Mouse (Mus musculus) lung, embryonic 16.5 days (tissue): ENCODE measurements around the gene Rxrg. TPM values are rescaled to one million over a fixed set of nuclear protein-coding genes. Genes with fewer than 3 reads are reported as not detected.
A peak's percentile ranks its signal among the peaks of the same experiment; 100 is the strongest.

ENCODE experiments used
- ATAC-seq: fragments of 200-750 bp; cut with Nextera tagmentation; 2 replicates; pipeline ENCODE4 v1.8.0; 2017; ENCODE audit warnings: low read depth, mild to moderate bottlenecking, moderate library complexity
- H3K27ac ChIP-seq: fragments of 300-500 bp; sonication (generic); 2 replicates; pipeline ENCODE4 v1.5.1; 2014; ENCODE audit warnings: mild to moderate bottlenecking, control low read depth, low read length
- H3K27me3 ChIP-seq: fragments of 300-500 bp; sonication (generic); 2 replicates; pipeline ENCODE4 v1.6.1; 2014; ENCODE audit warnings: low read depth, low read length, mixed read lengths; ENCODE audit not compliant: control insufficient read depth, insufficient read depth
- H3K36me3 ChIP-seq: fragments of 300-500 bp; sonication (generic); 2 replicates; pipeline ENCODE4 v1.6.1; 2014; ENCODE audit warnings: low read length; ENCODE audit not compliant: control insufficient read depth, insufficient read depth
- H3K4me1 ChIP-seq: fragments of 300-500 bp; sonication (generic); replicated peaks from 2 replicates; pipeline ENCODE4 v1.6.1; 2014; ENCODE audit warnings: low read length, mixed read lengths; ENCODE audit not compliant: control insufficient read depth, insufficient read depth
- H3K4me2 ChIP-seq: fragments of 300-500 bp; sonication (generic); 2 replicates; pipeline ENCODE4 v1.6.1; 2014; ENCODE audit warnings: low read depth, low read length, control low read depth
- H3K4me3 ChIP-seq: fragments of 300-500 bp; sonication (generic); 2 replicates; pipeline ENCODE4 v1.5.1; 2014; ENCODE audit warnings: mild to moderate bottlenecking, low read length, control low read depth
- H3K9ac ChIP-seq: fragments of 300-500 bp; sonication (generic); 2 replicates; pipeline ENCODE4 v1.6.1; 2014; ENCODE audit warnings: low read length, control low read depth
- H3K9me3 ChIP-seq: fragments of 300-500 bp; sonication (generic); 2 replicates; pipeline ENCODE4 v1.6.1; 2016; ENCODE audit warnings: low read length; ENCODE audit not compliant: control insufficient read depth
- WGBS: fragments of 180-500 bp; shearing (Covaris S2); extraction: QIAGEN DNeasy Blood & Tissue Kit; methylation state at CpG from one replicate; pipeline ENCODE4 v1.1.7; 2014; 5-methylcytosine and 5-hydroxymethylcytosine counted together
- polyA plus RNA-seq: library from polyadenylated mRNA; unstranded; fragments of >200 nt; fragmentation: Nextera tagmentation; extraction: Ambion mirVana; gene quantifications from 2 replicates; pipeline ENCODE4 v1.2.1, GENCODE M21; 2015

Rxrg gene
- polyA plus RNA-seq, 1 experiment from 2014 or later, result 0.67 TPM

GRCm38 (mm10) chr1:167661123-167661522, 62.9 kb downstream of the Rxrg start:
- 1% methylated on average over 19 of the region's 19 CpGs for WGBS
- no peak overlapping the region for H3K27ac ChIP-seq

DNA sequence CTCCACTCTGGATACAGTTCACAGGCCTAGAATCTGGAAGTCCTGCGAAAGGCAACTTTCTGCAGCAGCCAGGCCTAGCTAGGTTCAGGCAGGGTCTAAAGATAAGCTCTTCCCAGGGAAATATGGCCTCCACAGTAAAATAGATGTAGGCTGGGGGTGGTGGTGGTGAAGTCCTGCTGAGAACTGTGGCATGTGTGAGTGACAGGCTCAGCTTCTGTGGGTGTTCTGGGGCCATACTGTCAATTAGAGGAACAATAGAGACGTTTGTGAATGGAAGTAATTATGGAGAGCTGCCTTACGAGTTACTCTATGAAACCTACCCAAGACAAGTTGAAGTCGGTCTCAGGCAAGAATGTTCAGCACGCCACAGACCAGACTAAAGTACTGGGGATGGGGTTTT, 65.0 kb downstream of the Rxrg start:
- H3K36me3 ChIP-seq, result no peaks in the 10 kb centered on the region
- no peaks in the 10 kb centered on the region for H3K9me3 ChIP-seq
- no peak for ATAC-seq
- 63% methylated on average over 5 of the region's 5 CpGs for WGBS
- no peak overlapping the region for H3K4me3 ChIP-seq
- H3K27me3 ChIP-seq, result peaks cover 28% of the 10 kb centered on the region
- H3K4me1 ChIP-seq, result peaks cover 5% of the 10 kb centered on the region
- H3K4me2 ChIP-seq, result no peak overlapping the region
- no peak overlapping the region for H3K9ac ChIP-seq
- H3K27ac ChIP-seq, result no peak overlapping the region

More at GRCm38 (mm10) chr1:167661123-167661522, 62.9 kb downstream of the Rxrg start:
- H3K4me1 ChIP-seq, result peaks cover 5% of the 10 kb centered on the region
- H3K9me3 ChIP-seq, result no peaks in the 10 kb centered on the region
- ATAC-seq, result peak; percentile 61
- peak overlapping the region; percentile 26 for H3K4me3 ChIP-seq
- H3K27me3 ChIP-seq, result peaks cover 38% of the 10 kb centered on the region
- H3K4me2 ChIP-seq, result peak overlapping the region; percentile 52
- H3K36me3 ChIP-seq, result no peaks in the 10 kb centered on the region
- H3K9ac ChIP-seq, result no peak overlapping the region

DNA sequence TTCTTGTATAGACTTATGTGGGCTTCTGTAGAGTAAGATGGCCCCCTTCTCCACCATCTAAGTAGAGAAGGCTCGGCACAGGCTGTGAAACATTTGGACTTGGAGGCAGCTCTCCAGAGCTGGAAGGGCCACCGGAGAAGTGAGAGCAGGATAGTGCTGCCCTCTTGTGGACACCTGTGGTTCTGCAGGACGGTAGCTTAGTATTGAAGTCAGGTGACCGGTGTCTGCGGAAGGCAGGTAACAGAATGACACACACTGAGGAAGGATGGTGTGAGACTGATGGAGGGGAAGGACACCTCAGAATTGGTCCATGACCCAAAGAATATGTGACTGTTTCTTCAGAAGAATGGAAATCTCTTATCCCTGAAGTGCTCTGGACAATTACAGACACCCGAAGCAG, 71.6 kb downstream of the Rxrg start:
- Histone ChIP-seq H3K27ac (no peak overlapping the region), H3K36me3 (no peaks in the 10 kb centered on the region), H3K27me3 (peaks cover 27% of the 10 kb centered on the region), H3K9me3 (no peaks in the 10 kb centered on the region), H3K4me1 (no peaks in the 10 kb centered on the region), H3K9ac (no peak overlapping the region), H3K4me2 (no peak overlapping the region), H3K4me3 (no peak overlapping the region)
- no peak for ATAC-seq
- 32% methylated on average over 6 of the region's 6 CpGs for WGBS

- Histone ChIP-seq H3K9me3 (no peaks in the 10 kb centered on the region), H3K4me3 (no peak overlapping the region), H3K27me3 (peaks cover 27% of the 10 kb centered on the region), H3K4me1 (no peaks in the 10 kb centered on the region), H3K4me2 (no peak overlapping the region), H3K27ac (no peak overlapping the region), H3K36me3 (no peaks in the 10 kb centered on the region), H3K9ac (no peak overlapping the region)
- ATAC-seq, result no peak
- WGBS, result 9% methylated on average over 17 of the region's 17 CpGs
Observed at GRCm38 (mm10) chr1:167672433-167672987, 74.3 kb downstream of the Rxrg start.

- no peak overlapping the region for H3K4me2 ChIP-seq
- H3K4me1 ChIP-seq, result no peaks in the 10 kb centered on the region
- H3K4me3 ChIP-seq, result no peak overlapping the region
- 94% methylated on average over 6 of the region's 6 CpGs for WGBS
- H3K9ac ChIP-seq, result no peak overlapping the region
- peaks cover 4% of the 10 kb centered on the region; the same call in 1 of the 2 replicates for H3K9me3 ChIP-seq
- no peak overlapping the region for H3K27ac ChIP-seq
- ATAC-seq, result no peak
- no peaks in the 10 kb centered on the region for H3K36me3 ChIP-seq
- peaks cover 4% of the 10 kb centered on the region for H3K27me3 ChIP-seq
Observed at GRCm38 (mm10) chr1:167679061-167679460, 80.9 kb downstream of the Rxrg start.

DNA sequence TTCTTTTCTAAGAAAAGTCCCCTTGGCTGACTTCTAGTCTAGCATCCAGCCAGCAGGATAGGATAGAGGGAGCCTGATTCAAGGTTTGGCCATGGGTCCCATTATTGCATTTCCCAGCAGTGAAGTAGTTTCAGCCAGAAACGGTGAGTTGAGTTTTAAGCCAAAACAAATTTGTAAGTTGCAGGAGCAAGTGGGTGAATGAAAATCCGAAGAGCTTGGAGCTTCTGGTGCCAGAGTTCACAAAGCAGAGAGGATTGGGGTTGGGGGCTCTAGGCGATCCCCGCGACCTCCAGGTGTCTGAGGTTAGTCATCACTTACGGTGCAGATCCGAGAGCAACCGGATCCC, 89.8 kb downstream of the Rxrg start:
- Histone ChIP-seq H3K4me1 (peaks cover 11% of the 10 kb centered on the region), H3K27me3 (peaks cover 70% of the 10 kb centered on the region), H3K27ac (no peak overlapping the region), H3K4me3 (peak overlapping the region; percentile 57), H3K9ac (no peak overlapping the region), H3K36me3 (no peaks in the 10 kb centered on the region), H3K9me3 (no peaks in the 10 kb centered on the region), H3K4me2 (peak overlapping the region; percentile 68)
- under 1% methylated on average over 8 of the region's 8 CpGs for WGBS
- no peak for ATAC-seq

DNA sequence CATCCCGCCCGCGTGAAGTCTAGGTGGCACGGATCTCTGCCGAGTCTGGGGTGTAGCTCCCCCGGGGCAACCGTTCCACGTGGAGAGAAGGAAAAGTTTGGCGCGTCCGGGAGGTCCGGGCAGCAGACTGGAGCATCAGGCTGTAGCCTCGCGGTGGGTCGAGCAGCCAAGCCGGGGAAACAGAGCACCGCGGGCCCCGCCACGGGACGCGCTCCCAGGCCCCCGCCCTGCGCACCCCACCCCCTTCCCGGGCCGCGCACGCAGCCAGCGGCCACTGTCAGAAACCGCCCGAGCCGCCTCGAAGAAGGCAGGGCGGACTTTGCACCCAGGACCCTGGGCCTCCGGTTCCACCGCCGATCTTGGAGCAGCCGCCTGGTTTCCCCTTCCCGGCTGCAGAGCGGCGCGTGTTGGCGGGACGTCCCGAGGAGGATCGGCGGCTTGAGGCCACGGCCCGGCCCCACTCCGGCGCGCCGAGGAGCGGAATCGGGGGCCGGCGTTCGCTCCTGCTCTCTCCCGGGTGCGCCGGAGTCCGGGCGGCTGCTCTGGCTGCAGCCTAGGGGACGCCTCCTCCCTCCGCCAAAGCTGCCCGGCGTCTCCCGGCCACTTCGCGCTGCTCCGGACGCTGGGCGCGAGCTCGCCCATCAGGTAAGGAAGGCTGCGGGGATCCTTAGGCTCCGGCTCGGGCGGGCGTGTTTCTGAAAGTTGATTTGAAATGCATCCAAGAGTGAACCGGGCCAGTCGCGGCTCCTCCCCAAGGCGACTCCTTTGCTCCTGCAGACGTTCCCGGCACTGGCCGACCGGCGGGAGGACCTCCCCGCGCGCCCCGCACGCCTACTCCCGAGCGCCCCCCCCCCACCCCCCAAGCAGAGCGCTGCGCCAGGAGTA, 90.4 kb downstream of the Rxrg start:
- WGBS, result under 1% methylated on average over 81 of the region's 98 CpGs
- peaks cover 76% of the 10 kb centered on the region for H3K27me3 ChIP-seq
- ATAC-seq, result peak; percentile 71

GRCm38 (mm10) chr1:167689232-167689261, 90.9 kb downstream of the Rxrg start, which contains the start of gene Lmx1a:
Gene Lmx1a (plus strand): TSS chr1:167689237.
- Histone ChIP-seq H3K27me3 (peaks cover 81% of the 10 kb centered on the region), H3K4me2 (peak within 1 kb of the TSS; percentile 68), H3K4me3 (peak within 1 kb of the TSS; percentile 57), H3K4me1 (peaks cover 11% of the 10 kb centered on the region), H3K36me3 (no peaks in the 10 kb centered on the region), H3K9ac (peak within 1 kb of the TSS; percentile 44), H3K9me3 (no peaks in the 10 kb centered on the region), H3K27ac (no peak within 1 kb of the TSS)
- no peak for ATAC-seq
- 0% methylated on average over 3 of the region's 3 CpGs for WGBS

More for the DNA sequence above, 90.4 kb downstream of the Rxrg start:
- Histone ChIP-seq H3K9ac (peak overlapping the region; percentile 44), H3K4me3 (peak overlapping the region; percentile 57), H3K9me3 (no peaks in the 10 kb centered on the region), H3K4me2 (peak overlapping the region; percentile 68), H3K4me1 (peaks cover 11% of the 10 kb centered on the region), H3K36me3 (no peaks in the 10 kb centered on the region), H3K27ac (no peak overlapping the region)
